Mouse (Mus musculus) cortical plate, adult 2 months (tissue): ENCODE data around the gene Thumpd1.

Source experiments
- CTCF ChIP-seq: fragments of 200-500 bp; IDR thresholded peaks from 2 replicates; pipeline ENCODE4 v1.5.1; 2011; ENCODE audit warnings: mild to moderate bottlenecking, control low read depth, low read length; ENCODE audit not compliant: insufficient read depth; ENCODE audit errors: extremely low read depth
- POLR2A ChIP-seq: fragments of 200-500 bp; IDR thresholded peaks from 2 replicates; pipeline ENCODE4 v1.6.1; 2011; ENCODE audit warnings: mild to moderate bottlenecking, low read length, control low read depth; ENCODE audit not compliant: insufficient read depth; ENCODE audit errors: extremely low read depth

GRCm38 (mm10) chr7:119769895-119770294, 49.3 kb upstream of the Thumpd1 start:
- TF ChIP-seq POLR2A = no peak
- no peak for TF ChIP-seq CTCF
